Mouse (Mus musculus): ENCODE data around the gene Gucy2d. TPM values are rescaled to one million over a fixed set of nuclear protein-coding genes. Genes with fewer than 3 reads are reported as not detected.

The Gucy2d gene
- polyA plus RNA-seq, 1 experiment: not detected

DNA sequence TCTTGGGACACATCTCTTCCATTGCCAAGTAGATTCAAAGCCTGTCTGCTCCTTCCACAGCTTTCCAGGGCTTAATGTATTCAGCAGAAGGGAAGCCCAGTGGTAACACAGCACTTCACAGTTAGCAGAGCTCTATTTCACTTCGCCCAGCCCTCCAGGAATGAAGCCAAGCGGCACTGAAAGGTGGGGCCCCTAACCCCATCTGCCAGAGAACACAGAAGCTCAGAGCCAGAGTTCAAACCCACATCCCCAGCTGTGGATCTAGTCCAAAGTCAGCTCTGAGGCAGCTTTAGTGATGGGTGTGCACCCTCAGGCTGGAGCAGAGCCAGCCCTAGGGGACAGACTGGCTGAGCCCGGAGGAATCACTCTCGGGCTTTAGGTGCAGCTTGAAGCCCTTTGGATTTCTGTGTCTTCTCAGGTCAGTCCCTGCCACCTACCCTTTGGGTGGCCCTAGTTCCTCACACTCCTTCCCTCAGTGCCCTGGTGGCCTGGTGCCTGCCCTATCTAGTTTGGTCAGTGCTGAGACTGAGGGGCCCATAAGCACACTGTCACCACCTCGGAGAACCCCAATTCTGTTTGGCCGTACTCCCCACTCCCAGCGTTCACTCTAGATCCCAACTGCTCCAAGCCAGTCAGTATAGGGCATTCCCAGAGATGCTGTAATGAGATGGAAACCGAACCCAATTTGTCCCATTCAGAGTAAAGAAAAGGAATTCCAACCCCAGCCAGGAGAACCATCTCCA lies 83.0 kb downstream of the Gucy2d start:
- DNase-seq (ENCODE audit: low read depth): no peak

DNA sequence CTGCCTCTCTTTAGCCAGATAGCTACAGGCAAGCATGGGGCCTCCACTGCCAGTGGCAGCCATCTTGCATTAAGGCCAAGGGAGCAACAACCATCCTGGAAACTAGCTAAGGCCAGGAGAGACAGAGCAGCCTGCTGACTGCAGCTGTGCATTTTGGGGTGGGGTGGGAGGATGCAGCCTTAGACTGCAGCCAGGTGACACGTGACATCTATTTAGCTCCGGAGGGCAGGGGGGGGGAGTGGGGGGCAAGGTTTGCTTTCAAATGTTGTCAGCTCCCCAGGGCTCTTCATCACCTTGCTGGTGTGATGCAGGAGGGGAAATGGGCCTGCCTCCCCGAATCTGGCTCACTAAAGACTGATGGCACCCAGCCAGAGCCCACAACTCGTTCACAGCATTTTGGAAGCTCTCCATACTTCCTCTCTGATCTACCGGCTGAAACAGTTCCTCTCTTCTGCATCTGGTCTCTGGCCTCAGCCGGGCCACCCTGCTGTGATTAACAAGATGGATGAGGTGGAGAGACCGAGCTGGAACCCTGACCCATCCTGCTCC lies 83.7 kb downstream of the Gucy2d start:
- DNase-seq (ENCODE audit: low read depth): no peak

DNA sequence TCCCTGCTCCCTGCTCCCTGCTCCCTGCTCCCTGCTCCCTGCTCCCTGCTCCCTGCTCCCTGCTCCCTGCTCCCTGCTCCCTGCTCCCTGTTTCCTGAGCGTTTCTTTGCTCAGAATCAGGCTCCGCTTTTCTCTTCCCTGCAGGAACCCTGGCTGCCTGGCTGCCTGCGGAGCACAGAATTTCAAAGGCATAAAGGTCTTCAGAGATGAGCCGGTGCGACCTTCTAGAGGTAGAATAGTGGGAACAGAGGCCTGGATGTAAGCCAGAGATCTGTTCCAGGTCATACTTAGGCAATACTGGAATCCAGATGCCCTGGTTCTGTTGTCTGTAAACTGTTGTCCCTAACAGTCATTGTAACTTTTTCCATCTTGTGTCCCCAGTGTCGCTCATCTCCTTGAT lies 84.2 kb downstream of the Gucy2d start:
- no peak for DNase-seq (ENCODE audit: low read depth)

DNA sequence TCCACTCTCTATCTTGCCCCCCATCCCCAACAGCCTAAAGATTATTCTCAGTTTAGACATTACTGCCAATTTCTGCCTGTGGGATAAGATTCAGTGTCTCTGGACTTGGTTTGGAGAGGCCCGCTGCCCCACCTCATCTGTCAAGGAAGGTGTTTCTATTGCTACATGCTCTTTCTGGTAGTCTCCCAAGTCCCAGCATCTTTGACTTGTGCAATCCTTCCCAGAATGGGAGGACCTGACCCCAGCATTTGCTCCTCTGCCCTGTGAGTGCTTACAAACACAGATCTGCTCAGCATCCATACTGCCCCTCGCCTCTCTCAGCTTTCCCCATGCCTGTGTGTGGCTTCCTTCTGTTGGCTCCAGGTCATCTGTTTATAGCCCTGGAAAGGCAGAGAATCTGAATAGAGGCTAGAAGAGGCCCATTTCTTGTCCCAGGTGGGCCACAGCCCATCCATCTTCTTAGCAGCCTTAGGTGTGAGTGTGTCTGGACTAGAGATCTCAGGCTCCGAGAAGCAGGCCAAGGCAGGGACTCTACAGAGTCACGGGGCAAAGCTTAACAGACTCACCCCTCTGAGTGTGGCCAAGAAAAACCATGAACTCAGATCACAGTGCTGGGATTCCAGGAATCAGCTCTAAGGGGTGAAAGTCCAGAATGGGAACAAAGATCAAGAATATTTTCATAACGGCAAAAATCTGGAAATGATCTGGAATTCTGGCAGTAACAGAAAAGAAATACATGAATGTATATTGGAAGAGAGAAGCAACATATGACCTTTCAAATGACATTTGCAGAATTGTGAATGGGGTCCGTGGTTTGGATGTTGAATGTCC lies 84.9 kb downstream of the Gucy2d start:
- DNase-seq (ENCODE audit: low read depth): no peak

Other genes with a start within 250 kb of the Gucy2d start
- gene B3gnt6, start 240.9 kb upstream of the Gucy2d start, polyA plus RNA-seq (2012; rRNA removed): 0.09 TPM in 2 replicates
- gene Acer3, start 119.2 kb upstream of the Gucy2d start, polyA plus RNA-seq (2012; rRNA removed): 8.2 and 17.9 TPM in 2 replicates
- 13.6 and 15.1 TPM in 2 replicates for gene Tsku, start 79.1 kb upstream of the Gucy2d start, polyA plus RNA-seq (2012; rRNA removed)
- 15.4 and 18.2 TPM in 2 replicates for gene Lrrc32, start 48.9 kb downstream of the Gucy2d start, polyA plus RNA-seq (2012; rRNA removed)
- gene Emsy, start 216.4 kb downstream of the Gucy2d start, polyA plus RNA-seq (2012; rRNA removed): 13.2 and 17.3 TPM in 2 replicates